Mouse (Mus musculus) spleen, adult 12 weeks (tissue): ENCODE measurements at regions not wholly inside any gene's neighbourhood (a gene's known extent, or its start where the extent isn't known, plus 50 kb on each side); places are given as distances from the start of the nearest gene placed in this dataset.
A peak's percentile ranks its signal among the peaks of the same experiment; 100 is the strongest.

Experiments
- DNase-seq: peaks from one replicate; pipeline ENCODE4 v3.0.0; 2022; ENCODE audit warnings: low spot score

GRCm38 (mm10) chr10:81996742-81997536 is 51.0 kb upstream of the Zfp873 start:
- peak; percentile 67 for DNase-seq
